Mouse (Mus musculus): Measurements from ENCODE around the gene Gli3.

The Gli3 gene

DNA sequence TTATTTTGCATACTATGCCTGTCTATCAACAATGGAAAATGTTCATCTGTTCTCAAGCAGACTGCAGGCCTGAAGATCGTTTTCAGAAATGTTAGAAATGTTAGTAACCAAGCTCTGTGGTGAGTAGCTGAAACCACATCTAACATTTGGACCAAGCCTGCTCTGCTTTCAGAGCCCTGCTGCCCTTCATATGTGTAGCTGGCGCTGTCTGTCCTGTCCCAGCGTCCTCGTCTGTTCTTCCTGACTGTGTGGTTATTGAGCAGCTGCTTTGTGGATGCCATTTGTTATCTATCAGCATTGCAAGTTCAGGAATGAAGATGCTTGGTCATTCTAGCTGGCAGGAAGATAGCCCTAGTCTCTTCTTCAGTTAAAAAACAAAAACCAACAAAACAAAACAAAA, 35.3 kb downstream of the Gli3 start:
- no peak for DNase-seq

DNA sequence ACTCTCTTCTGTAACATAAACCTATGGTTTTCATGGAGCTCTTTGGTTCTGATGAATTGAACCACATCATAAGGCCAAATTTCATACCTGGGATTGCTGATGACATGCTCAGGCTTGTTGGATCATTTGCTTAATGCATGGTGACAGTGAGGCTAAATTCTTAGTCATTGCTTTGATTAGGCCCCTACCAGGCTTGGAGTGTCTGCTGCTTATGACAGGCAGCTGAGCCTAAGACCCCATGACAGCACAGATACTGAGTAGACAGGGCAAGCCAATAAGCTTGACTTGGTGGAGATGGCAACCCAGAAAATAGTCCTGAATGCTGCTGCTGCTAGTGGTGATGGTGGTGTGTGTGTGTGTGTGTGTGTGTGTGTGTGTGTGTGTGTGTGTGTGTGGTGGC, 47.9 kb downstream of the Gli3 start:
- no peak for DNase-seq

DNA sequence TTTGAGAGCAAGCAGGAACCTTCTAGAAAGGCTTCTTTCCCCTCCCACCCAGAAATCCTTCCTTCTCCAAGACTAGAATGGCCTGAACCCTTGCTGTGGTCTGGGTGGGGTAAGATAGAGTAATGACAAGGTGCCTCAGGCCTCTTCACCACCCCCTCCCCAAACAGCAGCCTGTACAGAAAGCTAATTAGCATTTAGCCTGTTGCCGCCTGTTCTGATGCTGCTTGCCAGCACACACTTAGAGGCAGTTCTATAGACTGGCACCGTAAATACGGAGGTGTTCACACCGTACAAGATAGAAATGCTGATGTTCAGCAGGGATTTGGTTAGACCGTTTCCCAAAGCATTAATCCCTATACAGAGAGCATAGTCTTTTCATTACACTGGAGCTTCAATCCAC, 50.1 kb downstream of the Gli3 start:
- DNase-seq, result no peak

DNA sequence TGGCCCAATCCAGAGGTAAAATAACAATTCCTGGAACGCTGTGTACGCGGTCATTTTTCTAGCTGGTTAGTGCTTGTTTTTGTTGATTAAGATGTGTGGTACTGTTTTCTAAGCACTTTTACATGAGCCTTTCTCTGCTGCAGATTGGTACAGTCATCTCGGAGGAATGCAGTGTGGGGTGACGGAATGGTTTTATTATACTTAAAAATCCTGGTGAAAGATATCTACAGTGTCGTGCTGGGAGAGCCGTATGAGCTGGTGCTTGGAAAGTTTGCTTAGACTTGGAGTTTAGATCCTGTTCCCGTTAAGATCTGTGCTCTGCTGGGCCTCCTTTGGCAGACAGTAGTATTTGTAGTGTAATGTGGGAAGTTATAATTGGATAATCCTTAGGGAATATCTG, 51.0 kb downstream of the Gli3 start:
- DNase-seq, result no peak

DNA sequence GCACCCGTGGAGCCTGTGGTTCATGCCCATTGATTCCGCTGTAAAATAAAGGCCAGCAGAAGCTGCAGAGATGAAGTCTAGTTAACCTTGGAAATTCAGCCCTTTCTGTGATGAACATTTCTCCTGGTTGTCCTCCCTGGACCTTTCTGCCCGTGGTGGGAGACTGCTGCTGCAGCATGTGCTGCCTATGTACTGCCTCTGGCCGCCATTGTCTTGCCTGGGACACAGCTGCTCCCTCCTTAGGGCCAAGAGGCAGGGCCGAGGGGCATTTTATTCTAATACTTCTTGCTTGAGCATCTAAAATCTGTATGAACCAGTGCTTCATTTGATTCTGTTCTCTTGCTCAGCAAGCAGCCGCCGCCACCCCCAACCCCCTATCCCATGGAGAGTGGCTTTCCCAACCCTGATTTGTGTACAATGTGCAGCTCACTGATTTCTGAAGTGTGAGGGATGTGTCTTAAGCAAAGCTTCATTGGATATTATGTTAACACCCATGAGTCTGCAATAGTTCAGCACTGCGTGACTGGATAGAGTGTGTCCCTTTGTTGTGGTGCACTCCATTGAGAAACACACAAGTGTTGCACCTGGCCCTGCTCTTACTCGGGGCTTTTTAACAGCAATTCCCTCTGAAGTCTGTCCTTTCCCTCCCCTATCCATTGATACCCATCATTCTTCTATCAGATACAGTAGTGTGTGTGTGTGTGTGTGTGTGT, 54.2 kb downstream of the Gli3 start:
- no peak for DNase-seq

DNA sequence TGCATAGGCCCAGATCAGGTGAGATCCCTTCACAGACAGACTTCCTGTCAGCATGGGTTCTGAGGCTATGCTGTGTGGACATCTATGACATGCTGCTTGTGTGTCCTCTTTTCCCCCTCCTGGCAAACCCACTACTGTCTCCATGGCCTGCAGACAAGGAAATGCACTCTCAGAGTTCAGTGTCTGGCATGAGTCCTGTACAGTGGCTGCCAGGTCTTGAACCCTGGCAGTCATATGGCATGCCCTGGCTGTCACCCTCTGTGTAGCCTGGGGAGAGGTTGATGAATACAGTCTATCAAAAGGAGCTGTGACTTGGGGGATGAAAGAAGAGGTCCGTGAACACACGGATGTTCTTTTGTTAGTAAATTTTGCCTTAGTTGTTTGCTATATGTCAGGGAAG, 57.3 kb downstream of the Gli3 start:
- no peak for DNase-seq

DNA sequence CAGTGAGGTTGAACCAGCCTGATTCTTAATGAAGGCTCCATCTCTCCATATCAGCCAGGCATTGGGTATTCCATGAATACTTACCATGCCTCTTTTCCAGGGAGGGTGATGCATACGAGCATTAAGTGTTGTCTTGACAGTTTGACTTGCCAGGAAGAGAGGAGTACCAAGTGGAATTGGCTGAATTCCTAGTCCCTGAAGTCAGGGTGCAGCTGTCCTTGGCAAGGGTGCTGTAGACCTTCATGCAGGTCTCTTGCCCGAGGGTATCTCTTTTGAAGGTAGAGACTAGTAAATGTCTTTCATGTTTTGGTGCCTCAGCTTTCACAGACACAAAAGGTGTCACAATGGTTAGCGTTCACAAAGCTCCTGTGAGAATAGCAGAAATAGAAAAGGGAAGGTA, 59.1 kb downstream of the Gli3 start:
- no peak for DNase-seq

DNA sequence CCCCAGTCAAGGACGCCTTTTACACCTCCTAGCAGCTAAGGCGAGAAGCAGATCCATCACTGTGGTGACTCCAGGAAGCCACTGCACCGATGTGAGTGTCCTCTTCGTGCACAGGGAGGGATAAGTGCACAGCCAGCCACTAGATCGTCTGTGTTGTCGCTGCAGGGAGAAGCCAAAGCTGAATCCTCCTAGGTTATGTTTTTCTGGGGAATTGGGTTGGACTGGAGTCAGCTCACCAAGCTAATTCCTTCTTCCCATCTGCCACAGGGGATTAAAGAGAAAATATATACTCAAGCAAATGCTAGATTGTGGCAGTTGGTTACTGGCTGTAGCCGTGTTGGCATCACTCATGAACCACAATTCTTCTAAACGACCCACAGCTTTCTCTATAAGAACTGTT, 61.2 kb downstream of the Gli3 start:
- no peak for DNase-seq

DNA sequence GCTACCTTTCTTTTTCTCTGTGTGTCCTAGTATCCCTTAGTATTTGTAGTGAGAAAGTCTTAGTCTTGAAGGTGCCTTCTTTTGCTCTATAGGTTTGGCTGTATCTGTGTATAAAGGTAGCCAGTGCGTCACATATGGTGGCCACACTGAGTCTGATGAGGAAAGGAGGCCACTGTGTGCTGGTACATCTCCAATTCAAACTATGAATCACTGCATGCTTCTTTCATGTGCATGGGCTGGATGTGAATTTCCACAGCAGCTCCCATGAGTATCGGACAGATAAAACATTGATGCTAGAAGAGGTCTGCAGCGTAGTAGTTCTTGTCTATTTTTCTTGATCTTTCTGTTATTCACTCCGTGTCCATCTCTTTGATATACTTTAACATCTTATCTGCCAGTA, 63.7 kb downstream of the Gli3 start:
- no peak for DNase-seq

DNA sequence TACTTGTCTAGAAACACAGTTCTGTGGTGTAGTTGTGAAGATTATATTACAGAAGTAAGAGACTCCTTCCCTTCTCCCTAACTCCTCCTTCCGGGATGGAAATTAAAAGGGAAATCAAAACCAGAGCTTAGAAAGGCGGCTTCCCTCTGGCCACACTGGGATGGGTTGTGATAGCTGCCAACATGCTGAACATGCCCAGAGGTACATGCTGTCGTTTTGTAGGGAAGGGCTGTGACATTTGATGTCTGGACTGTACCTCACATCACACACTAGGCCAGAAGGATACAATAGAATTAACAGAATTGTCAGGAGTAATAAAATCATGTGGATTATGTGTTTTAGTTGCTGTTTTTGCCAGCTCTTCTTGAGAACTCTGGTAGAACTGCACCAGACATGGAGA, 68.5 kb downstream of the Gli3 start:
- DNase-seq, result no peak

DNA sequence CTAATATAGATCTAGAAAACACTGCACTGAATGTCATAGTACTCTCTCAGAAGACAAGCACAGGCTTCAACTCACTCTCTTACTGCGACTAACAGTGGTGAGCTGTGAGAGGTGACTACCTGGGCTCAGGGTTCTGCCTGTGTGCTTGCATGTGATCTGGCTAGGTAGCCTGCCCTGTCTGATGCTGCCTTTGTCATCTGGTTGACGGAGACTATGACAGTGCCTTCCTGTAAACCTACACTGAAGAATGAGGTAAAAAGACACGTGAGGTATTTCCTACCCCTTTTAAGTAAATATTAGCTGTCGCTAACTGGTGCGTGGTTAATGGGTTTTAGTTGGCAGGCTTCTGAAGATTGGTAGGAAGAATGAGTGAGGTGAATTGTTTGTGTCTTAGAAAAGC, 74.2 kb downstream of the Gli3 start:
- no peak for DNase-seq

DNA sequence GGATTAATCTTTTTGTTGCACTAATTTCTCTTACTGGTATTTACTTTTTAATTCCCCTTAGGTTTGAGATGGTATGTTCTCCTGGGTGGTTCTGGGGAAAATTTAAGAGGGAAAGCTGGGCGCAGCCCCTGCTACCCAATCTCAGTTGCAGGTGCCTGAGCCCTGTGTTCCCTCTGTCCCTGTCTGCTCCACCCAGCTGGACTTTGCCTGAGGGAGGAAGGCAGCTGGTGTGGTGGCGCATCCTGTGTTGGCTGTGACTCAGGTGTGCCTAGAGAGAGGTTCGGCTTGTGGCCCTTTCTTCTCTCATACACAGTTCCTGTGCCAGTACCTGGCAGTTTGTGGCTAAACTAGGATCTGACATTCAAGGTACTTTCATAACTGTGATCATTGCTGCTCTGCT, 74.6 kb downstream of the Gli3 start:
- DNase-seq, result no peak

DNA sequence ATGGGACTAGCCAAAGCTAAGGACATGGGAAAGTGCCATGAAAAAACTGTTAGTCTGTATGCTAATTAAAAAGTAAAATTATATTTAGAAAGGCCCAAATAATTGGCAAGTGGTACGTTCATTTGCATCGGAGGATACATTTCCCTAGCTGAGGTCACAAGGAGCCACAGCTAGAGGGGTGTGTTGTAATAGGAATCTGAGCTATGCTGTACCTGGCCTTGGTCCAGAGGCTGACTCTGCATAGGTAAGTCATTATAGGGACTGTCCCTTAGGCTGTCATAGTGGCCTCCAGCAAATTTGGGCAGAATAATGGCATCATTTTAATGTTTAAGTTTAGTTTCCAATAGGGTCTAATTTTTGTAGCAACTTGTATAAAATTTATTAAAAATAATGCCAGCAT, 75.4 kb downstream of the Gli3 start:
- DNase-seq, result no peak

DNA sequence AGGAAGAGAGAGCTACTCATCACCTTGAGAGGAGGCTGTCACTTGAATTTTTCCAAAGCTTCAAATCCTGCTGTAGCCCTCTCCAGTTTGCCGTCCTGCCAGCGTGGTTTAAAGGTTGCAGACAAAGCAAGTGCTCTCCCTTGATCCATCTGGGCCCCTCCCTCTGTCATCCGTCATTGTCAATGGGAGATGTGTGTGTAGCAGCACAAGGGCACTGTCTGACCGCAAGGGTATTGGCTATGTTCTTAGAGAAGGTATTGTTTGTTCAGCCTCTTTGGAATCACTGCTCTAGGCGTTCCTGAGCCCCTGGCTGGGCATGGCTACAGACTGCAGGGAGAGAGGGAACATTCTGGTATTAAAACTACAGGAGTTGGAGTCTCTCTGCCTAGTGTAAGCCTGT, 79.0 kb downstream of the Gli3 start:
- DNase-seq, result no peak

DNA sequence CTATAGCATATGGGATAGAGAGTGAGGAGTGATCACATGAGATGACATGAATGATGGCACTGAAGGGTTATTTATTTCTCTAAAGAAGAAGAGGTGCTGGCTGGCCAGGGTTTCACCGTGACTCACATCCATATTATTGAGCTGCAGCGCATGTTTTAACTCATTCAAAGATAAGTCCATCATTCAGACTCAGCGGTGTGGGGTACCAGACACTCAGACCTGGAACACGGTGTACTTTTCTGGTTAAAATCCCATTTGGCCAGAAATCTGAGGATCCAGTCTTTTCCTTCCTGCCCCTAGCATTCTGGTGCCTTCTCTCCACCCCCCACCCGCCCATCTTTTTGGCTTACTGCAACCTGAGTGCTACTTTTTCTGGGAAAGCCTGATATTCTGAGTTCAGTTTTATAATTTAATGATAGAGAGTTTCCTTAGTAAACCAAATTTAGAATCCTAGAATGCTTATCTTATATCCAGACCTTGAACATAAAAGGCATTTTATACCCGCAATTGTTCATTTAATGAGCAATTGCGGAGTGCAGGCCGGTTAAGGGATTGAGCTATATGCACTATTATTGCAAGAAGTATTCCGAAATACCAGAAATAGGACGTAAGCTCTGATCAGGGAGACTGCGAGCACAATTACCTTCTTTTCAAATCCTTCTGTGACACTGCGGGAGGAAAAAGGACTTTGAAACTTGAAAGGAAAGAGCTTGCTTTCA, 80.3 kb downstream of the Gli3 start:
- DNase-seq, result no peak

DNA sequence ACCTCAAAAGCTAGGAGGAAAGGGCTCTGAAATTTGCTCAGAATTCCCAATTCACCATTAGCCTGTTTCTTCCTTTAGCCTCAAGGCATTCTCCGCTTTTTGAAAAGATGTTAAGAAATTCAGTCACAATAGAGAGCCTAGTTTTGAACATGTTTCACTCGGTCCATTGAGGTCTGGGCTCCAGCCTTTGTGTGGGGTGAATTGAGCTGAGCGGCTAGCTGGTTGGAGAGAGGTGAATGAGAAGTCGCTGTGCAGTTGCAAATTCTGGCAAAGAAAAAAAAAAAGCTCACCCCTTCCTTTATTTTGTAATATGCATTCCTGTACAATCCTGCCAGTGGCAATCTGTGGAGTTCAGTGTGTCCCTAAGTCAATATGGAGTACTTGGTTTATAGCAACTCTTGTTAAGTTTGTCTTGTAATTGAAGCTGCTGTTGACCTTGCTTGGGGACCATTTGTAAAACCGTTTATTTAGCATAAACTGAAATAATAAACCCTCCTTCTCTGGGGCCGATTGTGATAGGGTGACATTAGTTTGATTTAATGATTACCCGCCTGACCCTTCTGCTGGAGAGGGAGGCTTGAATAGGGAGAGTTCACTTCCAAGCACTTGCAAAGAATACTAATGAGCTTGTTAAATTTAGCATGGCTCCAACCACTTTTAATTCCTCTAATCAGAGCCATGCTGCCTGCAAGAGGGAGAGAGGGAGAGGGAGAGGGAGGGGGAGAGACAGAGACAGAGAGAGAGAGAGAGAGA, 81.0 kb downstream of the Gli3 start:
- no peak for DNase-seq

DNA sequence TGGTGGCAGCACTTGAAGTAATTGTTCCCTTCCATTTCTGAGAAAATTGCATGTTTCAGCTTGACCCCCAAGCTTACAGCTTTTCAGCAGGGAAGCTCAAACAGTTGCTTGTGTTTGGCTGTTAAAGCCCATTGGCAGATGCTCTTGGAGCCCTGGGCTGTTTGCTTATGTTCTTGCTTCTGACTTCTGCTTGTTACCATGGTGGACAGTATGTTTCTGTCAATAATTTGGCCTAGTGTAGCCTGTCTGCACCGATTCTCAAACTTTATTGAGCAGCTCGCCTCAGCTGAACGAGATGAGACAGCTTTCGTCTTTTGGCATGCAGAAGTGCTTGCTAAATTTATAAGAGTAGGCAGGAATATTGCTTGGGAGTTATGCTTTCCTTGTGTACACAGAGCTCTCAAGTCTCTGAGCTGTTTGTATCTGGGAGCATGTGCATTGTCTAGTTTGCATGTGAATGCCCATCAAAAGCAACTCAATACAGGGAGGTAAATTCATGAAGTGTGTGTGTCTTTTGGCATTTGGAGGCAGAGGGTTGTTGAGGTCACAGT, 82.4 kb downstream of the Gli3 start:
- DNase-seq, result no peak

DNA sequence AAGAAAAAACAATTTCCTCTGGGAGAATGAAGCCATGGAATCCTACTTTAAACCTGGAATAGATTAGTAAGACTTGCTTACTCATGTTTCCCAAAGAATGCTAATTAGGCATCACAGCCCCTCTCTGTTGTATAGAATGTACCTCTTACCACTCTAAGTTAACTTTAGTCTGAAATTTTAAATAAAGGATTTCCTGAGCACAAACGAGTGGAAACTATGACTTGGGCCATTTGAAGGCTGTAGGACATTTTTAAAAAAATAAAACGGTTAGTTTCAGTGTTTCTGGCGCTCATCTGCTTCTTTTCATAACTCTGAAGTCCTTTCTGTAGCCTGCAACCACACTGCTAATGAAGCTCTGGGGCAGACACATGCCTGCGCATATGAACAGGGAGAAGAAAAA, 83.2 kb downstream of the Gli3 start:
- no peak for DNase-seq

DNA sequence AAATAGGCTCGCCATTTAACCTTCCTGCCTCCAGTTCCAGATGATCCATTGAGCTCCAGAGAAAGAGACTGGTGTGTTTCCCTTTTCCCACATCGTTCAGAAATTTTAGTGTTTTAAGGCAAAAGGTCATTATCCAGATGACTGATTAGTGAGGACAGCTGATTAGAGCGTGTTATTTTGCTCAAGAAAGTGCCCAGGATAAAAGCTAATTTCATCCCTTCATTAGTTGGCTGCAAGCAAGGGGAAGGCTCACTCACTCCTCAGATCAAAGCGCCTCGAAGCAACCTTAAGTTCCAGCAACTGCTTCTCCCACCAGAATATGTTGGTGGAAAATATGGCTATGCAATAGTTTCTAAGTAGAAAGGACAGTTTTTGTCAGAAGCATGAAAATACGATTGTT, 86.4 kb downstream of the Gli3 start:
- no peak for DNase-seq

DNA sequence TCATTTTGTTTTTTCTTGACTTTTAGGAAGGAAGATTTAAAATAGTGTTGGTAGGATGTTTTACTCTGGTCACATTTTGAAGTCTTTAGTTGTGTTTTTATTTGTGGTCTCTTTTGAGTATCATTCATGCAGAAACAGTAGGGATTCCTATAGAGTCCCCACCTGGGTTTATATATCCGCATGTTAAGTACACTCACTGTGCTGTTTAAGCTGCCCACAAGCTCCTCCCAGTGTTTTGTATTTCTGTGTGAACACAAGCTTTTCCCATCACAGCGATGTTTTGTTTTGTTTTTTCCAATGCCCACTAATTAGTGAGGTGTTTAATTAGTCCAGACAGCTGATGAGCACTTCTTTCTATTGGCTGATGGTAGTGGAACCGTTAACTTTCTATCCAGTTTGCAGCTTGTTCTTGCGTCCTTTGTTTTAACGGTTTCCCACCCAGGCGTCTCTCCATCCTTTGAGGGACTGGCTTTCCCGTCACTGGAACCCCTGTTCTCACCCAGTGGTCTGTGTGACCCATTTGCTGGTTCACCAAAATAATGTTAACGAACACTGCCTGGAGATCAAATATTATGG, 87.1 kb downstream of the Gli3 start:
- DNase-seq, result no peak

DNA sequence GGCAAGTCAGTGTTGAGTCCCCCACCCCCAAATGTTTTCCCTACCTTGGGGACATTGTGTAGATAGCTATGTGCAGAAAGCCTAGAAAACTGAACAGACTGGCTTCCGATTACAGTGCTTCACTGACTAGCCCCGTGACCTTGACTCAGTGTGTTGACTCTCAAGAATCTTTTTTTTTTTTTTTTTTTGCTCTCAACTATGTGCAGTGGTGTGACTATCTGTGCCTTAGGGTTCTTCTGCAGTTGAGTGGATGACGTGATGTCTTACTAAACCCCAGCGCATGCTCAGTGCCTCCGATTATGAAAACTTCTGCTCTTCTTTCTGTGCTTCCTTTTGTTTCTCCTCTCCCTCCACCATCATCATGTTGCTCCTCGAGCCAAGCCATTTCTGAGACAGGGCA, 87.7 kb downstream of the Gli3 start:
- DNase-seq, result no peak

DNA sequence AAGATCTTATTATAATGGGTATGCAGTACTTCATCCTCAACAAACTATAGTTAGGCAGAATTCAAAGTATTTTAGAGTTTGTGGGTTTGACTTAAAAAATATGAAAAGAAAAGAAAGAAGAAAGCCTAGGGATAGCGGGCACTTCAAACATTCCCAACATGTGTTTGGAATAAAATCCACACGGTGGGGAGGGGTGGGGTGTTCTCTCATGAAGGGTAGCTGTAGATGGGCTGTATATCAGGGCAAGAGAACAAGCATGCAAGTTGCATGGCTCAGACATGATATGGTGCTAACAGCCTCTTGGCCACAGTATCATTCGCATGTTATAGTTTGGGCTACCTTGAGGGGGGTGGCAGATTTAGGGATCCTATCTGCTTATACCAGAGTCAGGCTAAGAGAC, 89.0 kb downstream of the Gli3 start:
- no peak for DNase-seq

DNA sequence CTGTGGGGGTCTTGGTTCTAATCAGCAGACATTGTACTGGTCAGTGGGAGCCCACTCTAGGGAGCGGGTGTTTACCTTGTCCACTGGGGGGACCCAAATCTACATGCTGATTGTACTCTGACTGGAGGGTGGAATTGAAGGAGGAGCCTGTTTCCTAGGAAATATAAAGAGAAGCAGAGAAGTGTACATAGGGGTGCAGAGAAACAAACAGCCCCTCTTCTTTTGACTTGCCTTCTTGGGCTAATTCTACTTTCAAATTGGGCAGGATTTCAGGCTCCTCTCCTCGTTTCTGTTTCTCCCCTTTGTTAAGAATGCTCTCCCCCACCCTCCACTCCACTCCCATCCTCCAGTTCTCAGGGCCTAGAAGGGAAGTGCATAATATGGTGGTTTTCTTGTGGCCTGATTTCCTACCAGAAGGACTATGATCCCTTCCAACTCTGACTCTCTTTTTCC, 93.6 kb downstream of the Gli3 start:
- no peak for DNase-seq

All from thymus, adult 18-20 months (tissue).